Mouse (Mus musculus): ENCODE results near the gene Jag2. TPM values are rescaled to one million over a fixed set of nuclear protein-coding genes. Genes with fewer than 3 reads are reported as not detected.

The Jag2 gene
- polyA plus RNA-seq, 2 experiments: 0.09 to 0.51 TPM

DNA sequence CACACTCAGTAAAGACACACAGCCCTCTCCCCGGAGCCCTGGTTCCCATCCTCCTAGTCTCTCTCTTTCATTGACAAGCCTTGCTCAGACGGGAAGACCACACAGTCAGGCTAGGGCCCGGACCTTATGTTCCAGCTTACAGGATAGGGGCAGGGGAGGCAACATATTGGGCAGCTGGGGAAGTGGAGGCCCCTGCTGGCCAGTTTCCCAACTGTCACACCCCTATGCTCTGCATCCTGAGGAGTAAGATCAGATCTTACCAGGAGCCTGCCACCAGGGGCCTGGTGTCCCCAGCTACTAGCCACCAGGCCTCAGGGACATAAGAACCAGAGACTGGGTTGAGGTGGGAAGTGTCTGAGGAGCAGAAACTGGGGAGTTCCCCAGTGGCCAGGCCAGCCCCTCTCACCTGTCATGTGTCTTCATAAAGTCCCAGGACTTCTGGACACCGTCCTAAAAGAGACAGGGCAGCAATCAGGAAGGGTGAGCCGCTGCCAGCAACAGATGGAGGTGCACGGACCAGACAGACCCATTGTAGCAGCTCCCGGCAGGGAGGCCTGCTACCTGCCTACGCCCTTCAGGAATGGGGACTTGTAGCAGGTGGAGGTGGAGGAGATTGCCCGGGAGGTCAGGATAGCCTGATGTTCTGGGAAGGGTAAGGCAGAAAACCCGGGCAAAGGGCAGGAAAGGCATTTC, 9.4 kb upstream of the Jag2 start:
- Histone ChIP-seq H3K36me3 (replicated peaks; ENCODE audit: control insufficient read depth, insufficient read depth, low read depth) (no peaks in the 10 kb centered on the region), H3K4me1 (replicated peaks; ENCODE audit: control insufficient read depth in 2 of 2, insufficient read depth in 2 of 2, low read length in 1 of 2) (peaks cover 3 to 10% of the 10 kb centered on the region in 2 experiments; a peak in 3 of 4 replicates), H3K4me2 (ENCODE audit: low read depth) (no peak overlapping the region), H3K27ac (no peak overlapping the region), H3K9me3 (ENCODE audit: control insufficient read depth, low read length) (no peaks in the 10 kb centered on the region), H3K27me3 (ENCODE audit: control insufficient read depth, insufficient read depth, low read length) (no peaks in the 10 kb centered on the region), H3K9ac (replicated peaks) (no peak overlapping the region), H3K4me3 (ENCODE audit: insufficient read depth in 1 of 2, low read depth in 2 of 2, low read length in 2 of 2) (no peak overlapping the region)
- no peak for DNase-seq (ENCODE audit: low read depth in 3 of 3, low spot score in 3 of 3)
- TF ChIP-seq CTCF (IDR thresholded peaks at IDR 0.05; ENCODE audit: low read depth): peak; percentile 66
- no peak for TF ChIP-seq EP300 (IDR thresholded peaks at IDR 0.05; ENCODE audit: low read depth)
- no peak for ATAC-seq (ENCODE audit: insufficient read depth)
- 55% methylated on average over 10 of the region's 10 CpGs for WGBS (ENCODE audit: insufficient replicate concordance)

GRCm38 (mm10) chr12:112938366-112938765, 8.8 kb upstream of the Jag2 start:
- DNase-seq (ENCODE audit: low read depth in 3 of 3, low spot score in 3 of 3) (no peak), ATAC-seq (ENCODE audit: insufficient read depth) (no peak)
- Histone ChIP-seq H3K4me2 (ENCODE audit: low read depth) (no peak overlapping the region), H3K9ac (replicated peaks) (no peak overlapping the region), H3K27ac (no peak overlapping the region), H3K27me3 (ENCODE audit: control insufficient read depth, insufficient read depth, low read length) (no peaks in the 10 kb centered on the region), H3K4me3 (ENCODE audit: insufficient read depth in 1 of 2, low read depth in 2 of 2, low read length in 2 of 2) (no peak overlapping the region), H3K4me1 (replicated peaks; ENCODE audit: control insufficient read depth in 2 of 2, insufficient read depth in 2 of 2, low read length in 1 of 2) (peaks cover 3 to 10% of the 10 kb centered on the region in 2 experiments; a peak in 3 of 4 replicates), H3K36me3 (replicated peaks; ENCODE audit: control insufficient read depth, insufficient read depth, low read depth) (no peaks in the 10 kb centered on the region), H3K9me3 (ENCODE audit: control insufficient read depth, low read length) (no peaks in the 10 kb centered on the region)
- 78% methylated on average over 10 of the region's 10 CpGs for WGBS (ENCODE audit: insufficient replicate concordance)
- TF ChIP-seq EP300 (IDR thresholded peaks at IDR 0.05; ENCODE audit: low read depth) (no peak), CTCF (IDR thresholded peaks at IDR 0.05; ENCODE audit: low read depth) (no peak)

DNA sequence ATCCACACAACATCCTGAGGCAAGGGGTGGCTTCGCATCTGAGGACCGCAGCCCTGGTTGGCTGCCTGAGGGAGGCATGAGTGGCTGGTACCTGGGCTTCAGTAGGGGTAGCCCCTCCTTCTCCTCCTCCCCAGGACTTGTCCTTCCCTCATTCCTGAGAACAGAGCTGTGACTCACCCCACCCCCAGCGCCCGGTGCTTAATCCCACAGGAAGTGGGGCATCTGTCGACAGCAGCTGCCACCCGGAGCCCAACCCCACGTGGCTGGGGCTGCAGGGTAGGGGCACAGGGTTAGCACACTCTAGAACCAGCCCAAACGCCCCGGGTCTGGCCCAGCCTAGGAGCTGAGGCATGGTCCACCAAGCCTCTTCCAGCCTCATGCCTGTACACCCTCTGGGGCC, 8.3 kb upstream of the Jag2 start:
- H3K4me3 ChIP-seq (ENCODE audit: insufficient read depth in 1 of 2, low read depth in 2 of 2, low read length in 2 of 2): no peak overlapping the region
- H3K4me1 ChIP-seq (replicated peaks; ENCODE audit: control insufficient read depth in 2 of 2, insufficient read depth in 2 of 2, low read length in 1 of 2): peaks cover 3 to 10% of the 10 kb centered on the region in 2 experiments; a peak in 3 of 4 replicates
- TF ChIP-seq EP300 (IDR thresholded peaks at IDR 0.05; ENCODE audit: low read depth): no peak
- no peak for TF ChIP-seq CTCF (IDR thresholded peaks at IDR 0.05; ENCODE audit: low read depth)
- 44% methylated on average over 9 of the region's 9 CpGs for WGBS (ENCODE audit: insufficient replicate concordance)
- ATAC-seq (ENCODE audit: insufficient read depth): no peak
- no peaks in the 10 kb centered on the region for H3K36me3 ChIP-seq (replicated peaks; ENCODE audit: control insufficient read depth, insufficient read depth, low read depth)
- no peaks in the 10 kb centered on the region for H3K9me3 ChIP-seq (ENCODE audit: control insufficient read depth, low read length)
- no peak overlapping the region for H3K4me2 ChIP-seq (ENCODE audit: low read depth)
- H3K27me3 ChIP-seq (ENCODE audit: control insufficient read depth, insufficient read depth, low read length): no peaks in the 10 kb centered on the region
- H3K9ac ChIP-seq (replicated peaks): no peak overlapping the region
- DNase-seq (ENCODE audit: low read depth in 3 of 3, low spot score in 3 of 3): no peak
- no peak overlapping the region for H3K27ac ChIP-seq

GRCm38 (mm10) chr12:112932647-112933046, 3.1 kb upstream of the Jag2 start:
- Histone ChIP-seq H3K4me2 (ENCODE audit: low read depth) (no peak overlapping the region), H3K4me1 (replicated peaks; ENCODE audit: control insufficient read depth in 2 of 2, insufficient read depth in 2 of 2, low read length in 1 of 2) (no peaks in the 10 kb centered on the region), H3K36me3 (replicated peaks; ENCODE audit: control insufficient read depth, insufficient read depth, low read depth) (no peaks in the 10 kb centered on the region), H3K4me3 (ENCODE audit: insufficient read depth in 1 of 2, low read depth in 2 of 2, low read length in 2 of 2) (no peak overlapping the region), H3K9me3 (ENCODE audit: control insufficient read depth, low read length) (no peaks in the 10 kb centered on the region), H3K27me3 (ENCODE audit: control insufficient read depth, insufficient read depth, low read length) (peaks cover 37% of the 10 kb centered on the region), H3K9ac (replicated peaks) (no peak overlapping the region), H3K27ac (no peak overlapping the region)
- ATAC-seq (ENCODE audit: insufficient read depth) (no peak), DNase-seq (ENCODE audit: low read depth in 3 of 3, low spot score in 3 of 3) (no peak)
- WGBS (ENCODE audit: insufficient replicate concordance): 32% methylated on average over 7 of the region's 7 CpGs
- TF ChIP-seq EP300 (IDR thresholded peaks at IDR 0.05; ENCODE audit: low read depth) (no peak), CTCF (IDR thresholded peaks at IDR 0.05; ENCODE audit: low read depth) (no peak)

DNA sequence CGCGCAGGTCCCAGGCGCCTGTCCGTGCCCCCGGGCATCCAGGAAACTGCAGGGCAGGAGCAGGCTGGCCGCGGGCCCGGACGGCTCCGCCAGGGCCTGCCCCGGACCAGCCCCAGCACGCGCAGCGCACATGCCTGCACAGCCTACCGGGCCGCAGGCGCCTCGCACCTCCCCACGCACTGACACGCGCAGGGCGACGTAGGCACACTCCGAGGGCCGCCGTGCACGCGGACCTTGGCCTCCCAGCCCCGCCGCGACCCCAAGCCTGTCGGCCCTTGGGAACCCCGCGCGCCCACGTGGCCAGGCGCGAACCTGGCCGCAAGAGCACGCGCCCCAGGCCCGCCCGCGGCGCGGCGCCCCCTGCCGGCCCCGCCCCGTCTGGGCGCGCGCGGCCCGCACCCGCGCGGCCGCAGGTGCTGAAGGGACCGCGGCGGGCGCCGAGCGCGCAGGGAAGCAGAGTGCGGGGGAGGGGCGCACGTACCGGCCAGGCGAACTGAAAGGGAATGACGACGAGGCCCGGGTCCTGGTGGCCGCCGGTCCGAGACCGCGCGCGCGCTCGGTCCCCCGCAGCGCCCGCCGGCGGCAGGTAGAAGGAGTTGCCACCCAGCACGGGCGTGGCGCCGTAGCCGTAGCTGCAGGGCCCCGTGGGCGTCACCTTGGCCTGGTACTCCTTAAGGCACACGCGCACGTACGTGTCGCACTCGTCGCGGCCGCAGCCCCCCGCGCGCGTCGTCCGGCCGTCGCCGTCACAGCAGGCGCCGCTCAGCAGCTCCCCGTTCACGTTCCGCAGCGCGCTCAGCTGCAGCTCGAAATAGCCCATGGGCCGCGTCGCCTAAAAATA, 955 bp downstream of the Jag2 start:
- DNase-seq (ENCODE audit: low read depth in 3 of 3, low spot score in 3 of 3) (no peak), ATAC-seq (ENCODE audit: insufficient read depth) (peak; percentile 17; the same call in 1 of the 2 replicates)
- no peak overlapping the region for H3K27ac ChIP-seq
- peak overlapping the region; percentile 55 for H3K4me2 ChIP-seq (ENCODE audit: low read depth)
- no peaks in the 10 kb centered on the region for H3K9me3 ChIP-seq (ENCODE audit: control insufficient read depth, low read length)
- 3% methylated on average over 111 of the region's 124 CpGs for WGBS (ENCODE audit: insufficient replicate concordance)
- peak overlapping the region in 1 of 2 experiments; percentile 41; a peak in 3 of 4 replicates for H3K4me3 ChIP-seq (ENCODE audit: insufficient read depth in 1 of 2, low read depth in 2 of 2, low read length in 2 of 2)
- no peak overlapping the region for H3K9ac ChIP-seq (replicated peaks)
- no peaks in the 10 kb centered on the region for H3K36me3 ChIP-seq (replicated peaks; ENCODE audit: control insufficient read depth, insufficient read depth, low read depth)
- TF ChIP-seq CTCF (IDR thresholded peaks at IDR 0.05; ENCODE audit: low read depth) (no peak), EP300 (IDR thresholded peaks at IDR 0.05; ENCODE audit: low read depth) (no peak)
- peaks cover 46% of the 10 kb centered on the region for H3K27me3 ChIP-seq (ENCODE audit: control insufficient read depth, insufficient read depth, low read length)
- H3K4me1 ChIP-seq (replicated peaks; ENCODE audit: control insufficient read depth in 2 of 2, insufficient read depth in 2 of 2, low read length in 1 of 2): no peaks in the 10 kb centered on the region
